Mouse (Mus musculus) intestine, embryonic 16.5 days (tissue): ENCODE measurements around the gene Thumpd3. TPM values are rescaled to one million over a fixed set of nuclear protein-coding genes. Genes with fewer than 3 reads are reported as not detected.

Source experiments
- ATAC-seq: fragments of 200-750 bp; cut with Nextera tagmentation; 2 replicates; pipeline ENCODE4 v1.8.0; 2017; ENCODE audit warnings: moderate TSS enrichment, moderate library complexity
- H3K27ac ChIP-seq: fragments of 300-500 bp; sonication (generic); 2 replicates; pipeline ENCODE4 v1.5.1; 2014; ENCODE audit warnings: mild to moderate bottlenecking, low read length
- H3K27me3 ChIP-seq: fragments of 300-500 bp; sonication (generic); replicated peaks from 2 replicates; pipeline ENCODE4 v1.6.1; 2014; ENCODE audit warnings: low read length, control low read depth, mixed read lengths; ENCODE audit not compliant: control insufficient read depth, insufficient read depth
- H3K36me3 ChIP-seq: fragments of 300-500 bp; sonication (generic); 2 replicates; pipeline ENCODE4 v1.6.1; 2014; ENCODE audit warnings: low read length, control low read depth; ENCODE audit not compliant: control insufficient read depth, insufficient read depth
- H3K4me1 ChIP-seq: fragments of 300-500 bp; sonication (generic); 2 replicates; pipeline ENCODE4 v1.6.1; 2014; ENCODE audit warnings: low read length, control low read depth, mixed read lengths; ENCODE audit not compliant: control insufficient read depth, insufficient read depth
- H3K4me2 ChIP-seq: fragments of 300-500 bp; sonication (generic); 2 replicates; pipeline ENCODE4 v1.6.1; 2014; ENCODE audit warnings: low read depth, low read length, control low read depth
- H3K4me3 ChIP-seq: fragments of 300-500 bp; sonication (generic); 2 replicates; pipeline ENCODE4 v1.5.1; 2014; ENCODE audit warnings: mild to moderate bottlenecking, low read length
- H3K9ac ChIP-seq: fragments of 300-500 bp; sonication (generic); 2 replicates; pipeline ENCODE4 v1.6.1; 2014; ENCODE audit warnings: low read depth, low read length
- H3K9me3 ChIP-seq: fragments of 300-500 bp; sonication (generic); 2 replicates; pipeline ENCODE4 v1.6.1; 2016; ENCODE audit warnings: low read length, control low read depth; ENCODE audit not compliant: control insufficient read depth
- WGBS: fragments of 180-500 bp; shearing (Covaris S2); extraction: QIAGEN DNeasy Blood & Tissue Kit; methylation state at CpG from one replicate; pipeline ENCODE4 v1.1.7; 2014; 5-methylcytosine and 5-hydroxymethylcytosine counted together
- polyA plus RNA-seq: library from polyadenylated mRNA; unstranded; fragments of >200 nt; fragmentation: Nextera tagmentation; extraction: Ambion mirVana; gene quantifications from 2 replicates; pipeline ENCODE4 v1.2.1, GENCODE M21; 2015

The Thumpd3 gene
- polyA plus RNA-seq, 1 experiment from 2014 or later: 63.0 TPM

GRCm38 (mm10) chr6:113013550-113013949, 32.5 kb upstream of the Thumpd3 start:
- Histone ChIP-seq H3K9me3 (no peaks in the 10 kb centered on the region), H3K4me2 (no peak overlapping the region), H3K4me3 (no peak overlapping the region), H3K9ac (no peak overlapping the region), H3K4me1 (peaks cover 19% of the 10 kb centered on the region; the same call in 1 of the 2 replicates), H3K27me3 (no peaks in the 10 kb centered on the region), H3K36me3 (no peaks in the 10 kb centered on the region), H3K27ac (no peak overlapping the region)
- ATAC-seq: no peak
- WGBS: 80% methylated on average over 4 of the region's 4 CpGs

DNA sequence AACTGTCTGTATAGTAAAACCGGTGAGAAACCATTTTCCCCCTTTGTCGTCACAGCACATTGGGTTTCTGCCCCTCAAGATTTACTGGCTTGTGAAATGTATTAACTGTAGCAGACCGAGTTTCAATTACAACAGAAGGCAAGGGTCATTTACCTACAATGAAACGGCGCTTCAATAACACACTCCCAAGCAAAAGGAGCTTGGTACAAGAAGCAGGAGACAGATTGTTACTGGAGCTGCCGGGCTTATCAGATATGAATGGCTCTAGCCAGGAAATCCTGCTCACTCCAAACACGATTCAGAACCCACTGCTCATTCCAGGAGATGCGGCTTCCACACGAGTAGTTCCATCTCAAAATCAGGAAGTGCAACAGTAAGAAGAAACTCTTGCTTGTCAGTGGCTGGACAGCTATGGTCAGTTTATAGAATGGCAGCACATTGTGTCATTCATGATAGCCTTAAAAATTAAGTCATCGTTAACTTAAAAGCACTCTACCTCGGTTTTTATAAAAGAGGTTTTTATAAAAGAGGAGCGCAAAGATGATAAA, 28.5 kb upstream of the Thumpd3 start:
- H3K9ac ChIP-seq: no peak overlapping the region
- no peak overlapping the region for H3K27ac ChIP-seq
- WGBS: 41% methylated on average over 12 of the region's 12 CpGs
- peak overlapping the region; percentile 2; the same call in 1 of the 2 replicates for H3K4me2 ChIP-seq
- H3K36me3 ChIP-seq: no peaks in the 10 kb centered on the region
- no peaks in the 10 kb centered on the region for H3K9me3 ChIP-seq
- peak; percentile 56 for ATAC-seq
- no peak overlapping the region for H3K4me3 ChIP-seq
- H3K27me3 ChIP-seq: no peaks in the 10 kb centered on the region
- peaks cover 16% of the 10 kb centered on the region; the same call in 1 of the 2 replicates for H3K4me1 ChIP-seq

- H3K9ac ChIP-seq: no peak overlapping the region
- no peak overlapping the region for H3K27ac ChIP-seq
- H3K36me3 ChIP-seq: no peaks in the 10 kb centered on the region
- H3K27me3 ChIP-seq: no peaks in the 10 kb centered on the region
- peaks cover 14% of the 10 kb centered on the region; the same call in 1 of the 2 replicates for H3K4me1 ChIP-seq
- H3K9me3 ChIP-seq: no peaks in the 10 kb centered on the region
- no peak for ATAC-seq
- H3K4me2 ChIP-seq: no peak overlapping the region
- WGBS: 36% methylated on average over 6 of the region's 6 CpGs
- no peak overlapping the region for H3K4me3 ChIP-seq
These were observed 27.9 kb upstream of the Thumpd3 start for GRCm38 (mm10) chr6:113018139-113018538.

DNA sequence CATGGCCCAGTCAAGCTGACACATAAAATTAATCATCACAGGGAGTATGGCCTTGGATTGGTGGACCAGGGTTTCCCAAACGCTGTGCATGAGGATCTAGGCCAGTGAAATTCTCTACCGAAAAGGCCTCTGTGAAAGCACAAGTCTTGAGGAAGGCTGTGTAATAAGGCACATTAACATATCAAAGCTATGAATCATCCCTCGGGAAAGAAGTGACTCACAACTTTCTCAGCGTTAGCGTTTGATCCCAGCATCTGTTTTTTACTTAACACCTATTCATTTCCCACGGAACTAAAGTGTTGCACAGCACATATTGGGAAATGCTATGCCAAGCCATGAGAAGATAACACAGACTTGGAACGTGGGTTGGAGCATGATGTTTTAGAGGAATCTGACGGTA, 21.2 kb upstream of the Thumpd3 start:
- Histone ChIP-seq H3K27ac (no peak overlapping the region), H3K9me3 (no peaks in the 10 kb centered on the region), H3K4me2 (no peak overlapping the region), H3K4me3 (no peak overlapping the region), H3K36me3 (no peaks in the 10 kb centered on the region), H3K9ac (no peak overlapping the region), H3K27me3 (no peaks in the 10 kb centered on the region), H3K4me1 (0 out of 2 replicates have a peak, but pooled peaks cover 4% of the 10 kb centered on the region)
- ATAC-seq: peak; percentile 65
- 30% methylated on average over 8 of the region's 8 CpGs for WGBS

DNA sequence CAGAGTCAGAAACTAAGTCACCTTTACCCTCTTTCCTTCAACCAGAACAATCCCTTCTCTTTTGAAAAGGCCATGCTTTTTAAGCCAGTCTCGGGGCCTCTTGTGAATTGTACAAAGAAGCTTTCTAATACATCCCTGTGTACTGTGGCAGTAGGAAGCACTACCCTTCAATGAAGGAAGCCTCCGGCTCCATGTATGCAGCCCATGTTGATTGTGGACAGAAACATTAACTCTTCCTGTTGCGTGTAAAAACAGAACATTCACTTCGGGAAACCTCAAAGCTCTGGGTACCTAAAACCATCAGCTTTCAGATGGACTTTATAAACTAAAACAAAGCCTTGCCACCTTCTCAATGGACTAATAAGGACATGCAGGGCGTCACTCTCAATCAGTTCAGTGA, 20.3 kb upstream of the Thumpd3 start:
- Histone ChIP-seq H3K36me3 (no peaks in the 10 kb centered on the region), H3K4me2 (no peak overlapping the region), H3K27ac (no peak overlapping the region), H3K4me1 (peaks cover 9% of the 10 kb centered on the region; the same call in 1 of the 2 replicates), H3K27me3 (no peaks in the 10 kb centered on the region), H3K9me3 (no peaks in the 10 kb centered on the region), H3K9ac (no peak overlapping the region), H3K4me3 (no peak overlapping the region)
- ATAC-seq: no peak
- WGBS: 78% methylated on average over 5 of the region's 5 CpGs

DNA sequence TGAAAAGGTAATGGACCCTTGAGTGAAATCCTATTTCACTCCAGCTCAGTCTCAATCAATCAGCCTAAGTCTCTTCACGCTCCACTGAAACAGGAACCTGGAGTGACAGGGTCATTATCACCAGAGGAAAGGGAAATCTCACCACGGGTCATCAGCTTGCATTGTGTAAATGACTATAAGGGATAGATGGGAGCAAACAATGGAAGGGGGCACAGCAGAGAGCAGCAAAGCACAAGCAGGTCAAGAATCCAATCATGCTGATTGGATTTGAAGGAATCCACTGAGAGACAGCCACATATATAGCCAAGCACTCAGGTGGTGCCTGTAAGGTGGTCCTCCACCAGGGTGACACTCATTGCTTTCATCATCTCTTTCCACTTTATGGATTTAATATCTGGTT, 18.6 kb upstream of the Thumpd3 start:
- WGBS: 40% methylated on average over 2 of the region's 2 CpGs
- Histone ChIP-seq H3K27ac (no peak overlapping the region), H3K9ac (no peak overlapping the region), H3K4me2 (no peak overlapping the region), H3K4me3 (no peak overlapping the region), H3K27me3 (no peaks in the 10 kb centered on the region), H3K4me1 (peaks cover 11% of the 10 kb centered on the region; the same call in 1 of the 2 replicates), H3K36me3 (no peaks in the 10 kb centered on the region), H3K9me3 (no peaks in the 10 kb centered on the region)
- ATAC-seq: no peak

GRCm38 (mm10) chr6:113029006-113029405, 17.0 kb upstream of the Thumpd3 start:
- no peak for ATAC-seq
- Histone ChIP-seq H3K4me3 (no peak overlapping the region), H3K4me1 (peaks cover 9% of the 10 kb centered on the region; the same call in 1 of the 2 replicates), H3K9ac (no peak overlapping the region), H3K9me3 (no peaks in the 10 kb centered on the region), H3K27me3 (no peaks in the 10 kb centered on the region), H3K27ac (no peak overlapping the region), H3K36me3 (no peaks in the 10 kb centered on the region), H3K4me2 (no peak overlapping the region)
- WGBS: 72% methylated on average over 3 of the region's 3 CpGs

DNA sequence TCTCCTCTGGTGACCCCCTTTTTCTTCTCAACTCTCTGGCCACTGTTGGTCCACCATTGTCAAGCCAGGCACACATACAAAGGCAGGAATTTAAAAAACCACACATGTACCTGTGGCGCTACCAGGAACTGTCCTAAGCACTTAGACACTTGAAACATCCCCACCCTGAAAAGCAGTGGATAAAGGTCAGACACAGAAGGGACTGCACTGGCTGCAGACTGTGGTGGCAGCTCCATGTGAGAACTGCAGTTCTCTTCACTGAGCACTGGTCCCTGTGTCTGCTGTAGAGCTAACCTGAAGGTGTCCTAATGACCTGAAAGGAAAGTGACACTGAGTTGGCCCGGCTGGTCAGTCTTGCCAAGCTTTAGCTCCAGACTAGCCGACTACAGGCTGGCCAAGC, 15.5 kb upstream of the Thumpd3 start:
- WGBS: 63% methylated on average over 3 of the region's 3 CpGs
- ATAC-seq: peak; percentile 62
- H3K4me3 ChIP-seq: no peak overlapping the region
- H3K4me1 ChIP-seq: peaks cover 7% of the 10 kb centered on the region; the same call in 1 of the 2 replicates
- H3K4me2 ChIP-seq: no peak overlapping the region
- H3K27ac ChIP-seq: no peak overlapping the region
- no peak overlapping the region for H3K9ac ChIP-seq
- no peaks in the 10 kb centered on the region for H3K9me3 ChIP-seq
- H3K27me3 ChIP-seq: no peaks in the 10 kb centered on the region
- no peaks in the 10 kb centered on the region for H3K36me3 ChIP-seq

DNA sequence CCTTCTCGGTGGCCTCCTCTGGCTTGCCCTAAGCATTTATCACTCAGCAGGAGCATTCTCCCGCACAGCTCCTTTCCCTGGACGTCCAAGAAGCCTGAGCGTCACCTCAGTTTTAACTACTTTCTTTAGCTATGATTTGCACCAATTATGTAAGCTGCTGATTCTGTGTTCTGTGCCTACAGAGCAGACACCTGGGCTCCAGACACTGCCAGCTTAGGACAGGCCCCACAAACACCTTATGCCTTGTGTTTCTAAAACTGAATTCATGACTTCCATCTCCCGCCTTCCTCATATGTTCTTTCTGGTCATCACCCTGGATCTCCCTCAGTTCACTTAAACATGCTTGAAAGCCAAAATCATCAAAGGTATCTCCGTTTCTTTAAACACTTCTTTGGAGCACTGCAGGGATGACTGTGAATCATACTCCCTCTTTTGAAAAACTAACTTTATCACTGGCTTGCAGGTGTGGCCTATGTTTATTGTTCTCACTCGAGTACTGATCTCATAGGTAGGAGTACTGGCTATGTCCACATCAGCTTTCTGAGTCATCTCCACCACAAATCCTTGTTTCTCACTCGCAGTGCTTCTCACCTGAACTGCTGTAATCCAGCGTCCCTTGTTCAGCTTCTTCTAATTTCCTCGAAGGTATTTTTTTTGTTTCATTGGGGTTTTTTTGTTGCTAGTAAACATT, 14.9 kb upstream of the Thumpd3 start:
- Histone ChIP-seq H3K9me3 (no peaks in the 10 kb centered on the region), H3K9ac (no peak overlapping the region), H3K27ac (no peak overlapping the region), H3K27me3 (no peaks in the 10 kb centered on the region), H3K4me3 (no peak overlapping the region), H3K36me3 (no peaks in the 10 kb centered on the region), H3K4me1 (peaks cover 7% of the 10 kb centered on the region; the same call in 1 of the 2 replicates), H3K4me2 (no peak overlapping the region)
- ATAC-seq: peak; percentile 72
- WGBS: 61% methylated on average over 10 of the region's 10 CpGs
